In the genomic region with DNA sequence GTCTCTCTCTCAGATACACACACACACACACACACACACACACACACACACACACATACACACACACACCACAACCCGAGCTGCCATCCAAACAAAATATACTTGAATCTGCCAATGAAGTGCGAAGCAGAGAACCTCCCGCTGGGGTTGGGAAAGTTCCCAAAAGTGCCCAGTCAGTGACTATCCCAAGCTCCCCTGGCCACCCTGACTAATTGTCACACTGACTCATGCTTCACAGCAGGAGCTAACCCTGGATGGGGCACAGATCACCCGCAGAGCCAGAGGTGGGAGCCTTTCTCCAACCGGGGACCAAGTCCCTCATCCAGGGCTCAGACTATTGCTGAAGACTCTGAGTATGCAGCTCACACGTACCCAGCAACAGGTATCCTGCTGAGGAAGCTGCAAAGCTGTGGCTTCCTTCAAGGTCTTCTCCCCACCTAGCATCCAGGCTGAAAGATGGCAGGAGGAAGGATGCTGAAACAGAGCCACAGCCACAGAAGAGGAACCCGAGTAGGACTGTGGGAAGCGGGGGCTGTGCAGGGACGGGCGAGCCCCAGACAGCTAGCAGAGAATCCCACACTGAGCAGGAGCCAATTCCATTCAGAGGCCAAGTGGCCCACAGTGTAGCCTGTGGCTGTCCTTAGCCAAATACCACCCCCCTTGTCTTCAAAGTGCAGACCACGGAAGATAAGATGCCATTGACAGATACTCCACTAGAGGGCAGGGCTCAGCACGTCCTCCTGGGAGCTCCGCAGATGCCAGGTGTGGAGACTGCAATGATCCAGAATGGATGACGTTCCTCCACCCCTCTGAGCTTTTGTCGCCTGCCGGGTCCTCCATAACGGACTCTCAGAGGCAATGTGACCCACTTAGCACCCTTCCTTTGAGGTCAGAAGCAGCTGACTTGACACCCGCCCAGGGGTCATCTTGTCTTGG, we compare ENCODE assay signal across 8 mouse cellular contexts. TPM values are rescaled to one million over a fixed set of nuclear protein-coding genes. Genes with fewer than 3 reads are reported as not detected.
DNase-seq lines count a peak whose midpoint lies in the region; ATAC-seq and TF ChIP-seq lines count a peak whose summit lies in the region.

No protein-coding gene starts in this region.

- DNase-seq in testis, postnatal 14 days (ENCODE audit: low spot score) = no peak
- peak; percentile 46 for DNase-seq in embryo, embryonic 11.5 days (ENCODE audit: low read depth, low spot score)
- peak; percentile 23 to 39 for DNase-seq in gastrocnemius, postnatal 36 days
- peak; percentile 11 to 39 for DNase-seq in kidney, adult 8-10 months
- DNase-seq in limb, embryonic 10.5 days (ENCODE audit: low spot score) = peak; percentile 61
- DNase-seq in midbrain, postnatal 0 days (ENCODE audit: low spot score) = peak; percentile 66
- peak; percentile 14 for DNase-seq in thymus, postnatal 25 days

- H3K4me1 ChIP-seq in testis, adult 2 months (ENCODE audit: control insufficient read depth, insufficient read depth, low read length) = no peaks in the 10 kb centered on the region
- H3K4me1 ChIP-seq in limb, embryonic 10.5 days = peaks cover 7% of the 10 kb centered on the region; the same call in 1 of the 2 replicates
- no peaks in the 10 kb centered on the region for H3K4me1 ChIP-seq in midbrain, postnatal 0 days (ENCODE audit: insufficient read depth, low read length)

- intact Hi-C loops in gastrocnemius, postnatal 36 days (cut with DNase I) = loop anchor here (5.0 kb wide), 1 partner anchor 144 kb away; no protein-coding TSS in a partner anchor

- no peak overlapping the region for H3K27ac ChIP-seq in testis, adult 2 months (ENCODE audit: control insufficient read depth, insufficient read depth, low read depth, low read length)
- no peak overlapping the region for H3K27ac ChIP-seq in limb, embryonic 10.5 days
- no peak overlapping the region for H3K27ac ChIP-seq in midbrain, postnatal 0 days (ENCODE audit: low read depth, low read length)

- TF ChIP-seq CTCF in testis, adult 2 months (IDR thresholded peaks at IDR 0.05; ENCODE audit: control insufficient read depth, insufficient read depth, insufficient replicate concordance, low read depth, low read length) = peak; percentile 67; the same call in 1 of the 2 replicates
- peak; percentile 81 for TF ChIP-seq CTCF in midbrain, postnatal 0 days (IDR thresholded peaks at IDR 0.05)

- no peaks in the 10 kb centered on the region for H3K9me3 ChIP-seq in limb, embryonic 10.5 days (replicated peaks)
- H3K9me3 ChIP-seq in midbrain, postnatal 0 days (ENCODE audit: low read length) = no peaks in the 10 kb centered on the region

- no peak for TF ChIP-seq POLR2A in testis, adult 2 months (IDR thresholded peaks at IDR 0.05; ENCODE audit: control insufficient read depth, low read depth, low read length)

- ATAC-seq in midbrain, postnatal 0 days (ENCODE audit: low FRiP score) = peak; percentile 41; the same call in 1 of the 2 replicates

- H3K4me3 ChIP-seq in testis, adult 2 months (ENCODE audit: control insufficient read depth, low read depth, low read length) = no peak overlapping the region
- no peak overlapping the region for H3K4me3 ChIP-seq in limb, embryonic 10.5 days
- H3K4me3 ChIP-seq in midbrain, postnatal 0 days (ENCODE audit: low read depth, low read length) = no peak overlapping the region

- WGBS in limb, embryonic 10.5 days = 30% methylated on average over 18 of the region's 18 CpGs
- 23% methylated on average over 18 of the region's 18 CpGs for WGBS in midbrain, postnatal 0 days

- H3K27me3 ChIP-seq in testis, adult 2 months (ENCODE audit: control insufficient read depth, insufficient read depth, low read length) = no peaks in the 10 kb centered on the region
- H3K27me3 ChIP-seq in limb, embryonic 10.5 days (ENCODE audit: low read depth, poor library complexity, severe bottlenecking) = peaks cover 56% of the 10 kb centered on the region
- no peaks in the 10 kb centered on the region for H3K27me3 ChIP-seq in midbrain, postnatal 0 days (ENCODE audit: insufficient read depth, low read length)

- no peak overlapping the region for H3K4me2 ChIP-seq in midbrain, postnatal 0 days (ENCODE audit: low read depth, low read length, poor library complexity, severe bottlenecking)

- no peaks in the 10 kb centered on the region for H3K36me3 ChIP-seq in testis, adult 2 months (ENCODE audit: control insufficient read depth, insufficient read depth, low read length)
- no peaks in the 10 kb centered on the region for H3K36me3 ChIP-seq in limb, embryonic 10.5 days
- H3K36me3 ChIP-seq in midbrain, postnatal 0 days (ENCODE audit: insufficient read depth, low read length) = no peaks in the 10 kb centered on the region

- H3K9ac ChIP-seq in midbrain, postnatal 0 days (replicated peaks; ENCODE audit: low read length, poor library complexity, severe bottlenecking) = no peak overlapping the region

RNA-seq across cellular contexts. Expression of a gene that starts 48.9 kb away (rescaled TPM):
- polyA plus RNA-seq in testis, adult 2 months (2012; rRNA removed) = 3.0 and 3.7 TPM in 2 replicates
- 1 to 10 TPM in 1 of 2 experiments, under 1 TPM in 1; 0.59 to 1.4 TPM for total RNA-seq in gastrocnemius, postnatal 36 days (2021)
- 1.1 and 1.2 TPM in 2 replicates for polyA plus RNA-seq in limb, embryonic 10.5 days (2016; fragmentation: Nextera tagmentation; extraction: Ambion mirVana)
- total RNA-seq in midbrain, postnatal 0 days (2014; rRNA removed) = 85.9 and 99.8 TPM in 2 replicates
- 67.7 and 69.4 TPM in 2 replicates for polyA plus RNA-seq in midbrain, postnatal 0 days (2015; fragmentation: Nextera tagmentation; extraction: Ambion mirVana)

Comparison
In these comparisons a context has a peak if more than half of its experiments do, and no peak if none do; other contexts are left out.
1. RNA of a gene that starts 48.9 kb away (polyA plus RNA-seq): 67.7 to 69.4 TPM in midbrain, postnatal 0 days; 3.0 to 3.7 TPM in testis, adult 2 months and 1.1 to 1.2 TPM in limb, embryonic 10.5 days; every median in the first group is over 10 times any median in the second.